Mouse (Mus musculus): ENCODE measurements around the gene Psg26.
"Not testable (repeated sequence)": the region's sequence is repeated elsewhere in the genome, so short reads cannot be mapped to it uniquely, and the experiment has no call there.

Gene Psg26

GRCm38 (mm10) chr7:18484077-18484476, at the start of gene Psg26:
Psg26 (minus strand) TSS chr7:18484177.
- DNase-seq: no peak

GRCm38 (mm10) chr7:18533420-18533819, 49.4 kb upstream of the Psg26 start:
- no peak for DNase-seq

- no peak for DNase-seq
Measured at GRCm38 (mm10) chr7:18532169-18532568, 48.2 kb upstream of the Psg26 start, which contains the start of gene Psg25. Psg25 (minus strand) TSS chr7:18532269.

GRCm38 (mm10) chr7:18524668-18525067, 40.7 kb upstream of the Psg26 start:
- no peak for DNase-seq

GRCm38 (mm10) chr7:18512848-18513247, 28.9 kb upstream of the Psg26 start:
- DNase-seq: not testable (repeated sequence)

- not testable (repeated sequence) for DNase-seq
Measured at GRCm38 (mm10) chr7:18512417-18512816, 28.4 kb upstream of the Psg26 start.

- DNase-seq: no peak
Measured at GRCm38 (mm10) chr7:18511479-18511878, 27.5 kb upstream of the Psg26 start.

GRCm38 (mm10) chr7:18431941-18432340, 52.0 kb downstream of the Psg26 start, which contains the start of gene Psg28:
Psg28 (minus strand) TSS chr7:18432041.
- not testable (repeated sequence) for DNase-seq

Measured in cerebellum, postnatal 25 days (tissue).